Mouse (Mus musculus): ENCODE results near the gene 4931406P16Rik. TPM values are rescaled to one million over a fixed set of nuclear protein-coding genes. Genes with fewer than 3 reads are reported as not detected.

The 4931406P16Rik gene
- polyA plus RNA-seq, 1 experiment from 2014 or later: 22.7 TPM

DNA sequence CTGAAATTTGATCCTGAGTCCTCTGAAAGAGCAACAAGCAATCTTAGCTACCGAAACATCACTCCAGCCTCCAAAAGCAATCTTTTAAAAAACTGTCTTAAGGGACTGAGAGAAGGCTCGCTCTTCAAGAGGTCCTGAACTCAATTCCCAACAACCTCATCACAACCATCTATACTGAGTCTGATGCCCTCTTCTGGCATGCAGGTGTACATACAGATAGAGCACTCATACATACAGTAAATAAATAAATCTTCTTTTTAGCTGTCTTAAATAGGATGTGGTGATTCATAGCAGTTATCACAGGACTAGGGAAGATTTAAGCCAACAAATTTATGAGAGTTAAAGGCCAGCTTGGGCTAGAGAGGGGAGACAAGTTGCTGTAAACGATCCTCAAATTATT, 117.7 kb downstream of the 4931406P16Rik start:
- Histone ChIP-seq H3K27me3 (replicated peaks; ENCODE audit: control insufficient read depth, insufficient read depth, low read length) (no peaks in the 10 kb centered on the region), H3K4me1 (ENCODE audit: control insufficient read depth, insufficient read depth, low read length) (peaks cover 9% of the 10 kb centered on the region; the same call in 1 of the 2 replicates), H3K36me3 (ENCODE audit: control insufficient read depth, insufficient read depth, low read length) (0 out of 2 replicates have a peak, but pooled peaks cover 7% of the 10 kb centered on the region), H3K27ac (ENCODE audit: low read length) (no peak overlapping the region), H3K4me3 (ENCODE audit: low read length) (peak overlapping the region; percentile 99), H3K9ac (ENCODE audit: low read depth, low read length) (peak overlapping the region; percentile 98), H3K9me3 (ENCODE audit: control insufficient read depth, low read length) (peaks cover 3% of the 10 kb centered on the region; the same call in 1 of the 2 replicates), H3K4me2 (ENCODE audit: low read depth, low read length) (peak overlapping the region; percentile 76)
- 46% methylated on average over 3 of the region's 3 CpGs for WGBS
- ATAC-seq: peak; percentile 55

DNA sequence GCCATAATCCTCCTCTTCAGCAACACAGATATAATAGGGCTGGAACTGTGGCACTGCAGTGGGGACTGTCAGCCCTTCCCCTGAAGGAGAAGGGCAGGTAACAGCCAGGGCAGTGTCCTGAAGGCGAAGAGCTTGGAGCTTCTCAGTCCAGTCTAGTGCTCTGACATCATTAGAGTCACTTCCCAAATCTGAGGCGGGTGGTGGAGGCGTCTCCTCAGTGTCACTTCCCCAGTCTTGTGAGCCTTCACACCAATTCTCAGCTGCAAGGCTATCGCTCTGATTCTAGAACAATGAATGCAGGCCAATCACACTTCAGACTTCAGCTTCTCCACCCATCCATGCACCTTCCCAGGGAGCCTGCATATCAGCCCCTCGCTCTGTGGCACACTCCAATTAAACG, 120.5 kb downstream of the 4931406P16Rik start:
- Histone ChIP-seq H3K9ac (ENCODE audit: low read depth, low read length) (no peak overlapping the region), H3K27me3 (replicated peaks; ENCODE audit: control insufficient read depth, insufficient read depth, low read length) (no peaks in the 10 kb centered on the region), H3K9me3 (ENCODE audit: control insufficient read depth, low read length) (no peaks in the 10 kb centered on the region), H3K36me3 (ENCODE audit: control insufficient read depth, insufficient read depth, low read length) (peaks cover 9% of the 10 kb centered on the region; the same call in 1 of the 2 replicates), H3K4me1 (ENCODE audit: control insufficient read depth, insufficient read depth, low read length) (peaks cover 9% of the 10 kb centered on the region; the same call in 1 of the 2 replicates), H3K27ac (ENCODE audit: low read length) (no peak overlapping the region), H3K4me3 (ENCODE audit: low read length) (no peak overlapping the region), H3K4me2 (ENCODE audit: low read depth, low read length) (no peak overlapping the region)
- ATAC-seq: no peak
- WGBS: 90% methylated on average over 6 of the region's 6 CpGs

DNA sequence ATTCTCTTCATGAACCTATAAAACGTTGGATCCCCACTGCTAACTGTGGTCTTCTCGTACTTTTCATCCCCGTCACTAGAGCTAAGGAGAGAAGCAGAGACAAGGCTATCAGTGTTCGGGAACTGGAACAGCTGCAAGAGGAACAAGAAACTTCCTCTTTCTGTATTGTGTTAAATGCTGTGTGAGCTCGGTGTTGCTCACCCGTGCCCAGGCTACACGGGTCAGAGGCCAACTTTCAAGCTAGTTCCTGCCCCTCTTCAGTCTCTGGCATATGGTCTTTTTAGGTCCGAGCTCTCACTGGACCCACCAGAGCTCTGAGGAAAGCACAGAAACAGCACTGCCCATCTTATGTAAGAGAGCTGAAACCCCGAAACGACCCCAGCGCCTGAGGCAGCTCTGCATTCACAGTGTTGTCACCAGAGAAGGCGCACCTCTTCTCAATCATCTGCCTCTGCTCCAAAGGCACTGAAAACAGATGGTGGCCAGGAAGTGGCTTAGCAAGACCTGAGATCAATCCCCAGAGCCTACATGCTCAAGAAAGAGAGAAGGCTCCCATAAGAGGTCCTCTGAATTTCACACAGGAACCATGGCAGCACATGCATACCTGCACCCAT, 123.9 kb downstream of the 4931406P16Rik start:
- Histone ChIP-seq H3K4me2 (ENCODE audit: low read depth, low read length) (no peak overlapping the region), H3K27ac (ENCODE audit: low read length) (no peak overlapping the region), H3K9ac (ENCODE audit: low read depth, low read length) (no peak overlapping the region), H3K27me3 (replicated peaks; ENCODE audit: control insufficient read depth, insufficient read depth, low read length) (no peaks in the 10 kb centered on the region), H3K4me3 (ENCODE audit: low read length) (no peak overlapping the region), H3K36me3 (ENCODE audit: control insufficient read depth, insufficient read depth, low read length) (peaks cover 18% of the 10 kb centered on the region; the same call in 1 of the 2 replicates), H3K4me1 (ENCODE audit: control insufficient read depth, insufficient read depth, low read length) (no peaks in the 10 kb centered on the region), H3K9me3 (ENCODE audit: control insufficient read depth, low read length) (no peaks in the 10 kb centered on the region)
- 88% methylated on average over 12 of the region's 12 CpGs for WGBS
- no peak for ATAC-seq

Other genes with a start within 250 kb of the 4931406P16Rik start
- not detected in 2 replicates for gene Scgb1b30, start 218.1 kb downstream of the 4931406P16Rik start, polyA plus RNA-seq (2015; fragmentation: Nextera tagmentation; extraction: Ambion mirVana)
- gene Wtip, start 180.3 kb downstream of the 4931406P16Rik start, polyA plus RNA-seq (2015; fragmentation: Nextera tagmentation; extraction: Ambion mirVana): 3.2 and 3.4 TPM in 2 replicates
- 126 and 144 TPM in 2 replicates for gene Uba2, start 144.0 kb downstream of the 4931406P16Rik start, polyA plus RNA-seq (2015; fragmentation: Nextera tagmentation; extraction: Ambion mirVana)
- gene Pdcd2l, start 116.9 kb downstream of the 4931406P16Rik start, polyA plus RNA-seq (2015; fragmentation: Nextera tagmentation; extraction: Ambion mirVana): 50.6 and 63.3 TPM in 2 replicates
- 448 and 487 TPM in 2 replicates for gene Gpi1, start 83.2 kb downstream of the 4931406P16Rik start, polyA plus RNA-seq (2015; fragmentation: Nextera tagmentation; extraction: Ambion mirVana)
- gene Gm6096, start 62.5 kb downstream of the 4931406P16Rik start, polyA plus RNA-seq (2015; fragmentation: Nextera tagmentation; extraction: Ambion mirVana): not detected in 2 replicates
- 65.1 and 66.2 TPM in 2 replicates for gene Lsm14a, start 79.8 kb upstream of the 4931406P16Rik start, polyA plus RNA-seq (2015; fragmentation: Nextera tagmentation; extraction: Ambion mirVana)

All from intestine, embryonic 16.5 days (tissue).